Mouse (Mus musculus): ENCODE measurements at regions not wholly inside any gene's neighbourhood (a gene's known extent, or its start where the extent isn't known, plus 50 kb on each side); places are given as distances from the start of the nearest gene placed in this dataset.

DNA sequence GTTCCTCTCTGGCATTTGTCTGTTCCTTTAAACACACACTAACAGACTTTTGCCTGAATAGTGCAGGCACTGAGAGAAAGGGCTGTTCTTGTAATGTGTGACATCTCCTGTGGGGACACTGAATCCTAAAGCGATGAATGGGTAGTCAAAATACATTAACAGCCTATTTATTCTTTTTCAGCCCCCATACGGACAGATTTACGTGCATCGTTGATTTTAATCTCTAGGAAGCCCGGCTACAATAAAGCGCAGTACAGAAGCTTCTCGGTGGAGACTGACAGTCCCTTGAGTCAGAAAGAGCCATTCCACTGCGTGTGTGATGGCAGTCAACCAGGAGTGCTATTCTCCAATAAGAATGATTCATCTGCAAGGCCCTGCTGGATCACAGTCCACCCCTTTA, 598.2 kb downstream of the Trib2 start:
- Histone ChIP-seq H3K27me3 (ENCODE audit: control insufficient read depth, insufficient read depth, insufficient read length) (no peaks in the 10 kb centered on the region), H3ac (ENCODE audit: control insufficient read depth, insufficient read length) (no peak overlapping the region), H3K4me3 (no peak overlapping the region), H3K79me2 (ENCODE audit: control insufficient read depth, insufficient read depth) (no peaks in the 10 kb centered on the region), H3K36me3 (ENCODE audit: control insufficient read depth, insufficient read depth) (no peaks in the 10 kb centered on the region), H3K4me2 (ENCODE audit: low read depth) (no peak overlapping the region)
- TF ChIP-seq REST (IDR thresholded peaks at IDR 0.05; ENCODE audit: insufficient read depth, insufficient read length) = no peak
- TF ChIP-seq TCF12 (IDR thresholded peaks at IDR 0.05; ENCODE audit: insufficient read depth, poor library complexity, severe bottlenecking) = no peak
- TF ChIP-seq USF1 (IDR thresholded peaks at IDR 0.05; ENCODE audit: low read depth) = no peak
- no peak for TF ChIP-seq POLR2AphosphoS2 (IDR thresholded peaks at IDR 0.05; ENCODE audit: insufficient read length, low read depth)
- TF ChIP-seq CEBPB (IDR thresholded peaks at IDR 0.05; ENCODE audit: insufficient read depth, poor library complexity, severe bottlenecking) = no peak
- no peak for TF ChIP-seq E2F4 (IDR thresholded peaks at IDR 0.05; ENCODE audit: insufficient read depth)
- TF ChIP-seq SRF (IDR thresholded peaks at IDR 0.05; ENCODE audit: control insufficient read depth, insufficient read length, low read depth) = no peak
- no peak for TF ChIP-seq POLR2A (IDR thresholded peaks at IDR 0.05; ENCODE audit: insufficient read length, low read depth)
- TF ChIP-seq MYOG (IDR thresholded peaks at IDR 0.05; ENCODE audit: control insufficient read depth in 1 of 3, insufficient read depth in 1 of 3, insufficient read length in 2 of 3, low read depth in 2 of 3) = no peak
- TF ChIP-seq MYOD1 (IDR thresholded peaks at IDR 0.05; ENCODE audit: control insufficient read depth in 1 of 3, insufficient read length in 2 of 3, low read depth in 2 of 3) = no peak
- no peak for TF ChIP-seq MAX (IDR thresholded peaks at IDR 0.05; ENCODE audit: low read depth)
- TF ChIP-seq TCF3 (IDR thresholded peaks at IDR 0.05; ENCODE audit: insufficient read length, low read depth) = no peak

DNA sequence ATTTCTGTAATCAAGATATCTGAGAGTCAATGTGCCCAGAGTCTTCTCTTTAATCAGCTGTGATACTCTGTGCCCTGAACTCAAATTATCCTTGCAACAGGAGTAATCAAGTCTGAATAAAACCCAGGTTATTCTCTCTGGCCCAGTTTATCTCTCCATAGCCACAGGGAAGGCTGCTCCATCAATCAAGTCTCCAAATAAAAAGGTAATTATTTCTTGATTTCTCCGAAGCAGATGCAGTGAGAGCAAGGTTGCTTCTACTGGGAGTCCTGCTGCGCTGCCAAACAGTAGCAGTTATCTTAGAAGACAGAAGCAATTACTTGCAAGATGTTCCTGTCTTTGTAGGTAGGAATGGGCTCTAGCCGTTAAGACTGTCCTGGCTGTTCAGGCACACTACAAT, 600.5 kb downstream of the Trib2 start:
- H3K4me2 ChIP-seq (ENCODE audit: low read depth) = no peak overlapping the region
- H3K36me3 ChIP-seq (ENCODE audit: control insufficient read depth, insufficient read depth) = no peaks in the 10 kb centered on the region
- H3K4me3 ChIP-seq = no peak overlapping the region
- H3K27me3 ChIP-seq (ENCODE audit: control insufficient read depth, insufficient read depth, insufficient read length) = no peaks in the 10 kb centered on the region
- H3K79me2 ChIP-seq (ENCODE audit: control insufficient read depth, insufficient read depth) = no peaks in the 10 kb centered on the region
- TF ChIP-seq MYOD1 (IDR thresholded peaks at IDR 0.05; ENCODE audit: control insufficient read depth in 1 of 3, insufficient read length in 2 of 3, low read depth in 2 of 3) = no peak
- no peak for TF ChIP-seq MAX (IDR thresholded peaks at IDR 0.05; ENCODE audit: low read depth)
- no peak for TF ChIP-seq USF1 (IDR thresholded peaks at IDR 0.05; ENCODE audit: low read depth)
- no peak for TF ChIP-seq TCF3 (IDR thresholded peaks at IDR 0.05; ENCODE audit: insufficient read length, low read depth)
- TF ChIP-seq POLR2AphosphoS2 (IDR thresholded peaks at IDR 0.05; ENCODE audit: insufficient read length, low read depth) = no peak
- TF ChIP-seq POLR2A (IDR thresholded peaks at IDR 0.05; ENCODE audit: insufficient read length, low read depth) = no peak
- TF ChIP-seq SRF (IDR thresholded peaks at IDR 0.05; ENCODE audit: control insufficient read depth, insufficient read length, low read depth) = no peak
- TF ChIP-seq TCF12 (IDR thresholded peaks at IDR 0.05; ENCODE audit: insufficient read depth, poor library complexity, severe bottlenecking) = no peak
- TF ChIP-seq E2F4 (IDR thresholded peaks at IDR 0.05; ENCODE audit: insufficient read depth) = no peak
- no peak for TF ChIP-seq MYOG (IDR thresholded peaks at IDR 0.05; ENCODE audit: control insufficient read depth in 1 of 3, insufficient read depth in 1 of 3, insufficient read length in 2 of 3, low read depth in 2 of 3)
- no peak for TF ChIP-seq REST (IDR thresholded peaks at IDR 0.05; ENCODE audit: insufficient read depth, insufficient read length)
- no peak for TF ChIP-seq CEBPB (IDR thresholded peaks at IDR 0.05; ENCODE audit: insufficient read depth, poor library complexity, severe bottlenecking)
- no peak overlapping the region for H3ac ChIP-seq (ENCODE audit: control insufficient read depth, insufficient read length)

DNA sequence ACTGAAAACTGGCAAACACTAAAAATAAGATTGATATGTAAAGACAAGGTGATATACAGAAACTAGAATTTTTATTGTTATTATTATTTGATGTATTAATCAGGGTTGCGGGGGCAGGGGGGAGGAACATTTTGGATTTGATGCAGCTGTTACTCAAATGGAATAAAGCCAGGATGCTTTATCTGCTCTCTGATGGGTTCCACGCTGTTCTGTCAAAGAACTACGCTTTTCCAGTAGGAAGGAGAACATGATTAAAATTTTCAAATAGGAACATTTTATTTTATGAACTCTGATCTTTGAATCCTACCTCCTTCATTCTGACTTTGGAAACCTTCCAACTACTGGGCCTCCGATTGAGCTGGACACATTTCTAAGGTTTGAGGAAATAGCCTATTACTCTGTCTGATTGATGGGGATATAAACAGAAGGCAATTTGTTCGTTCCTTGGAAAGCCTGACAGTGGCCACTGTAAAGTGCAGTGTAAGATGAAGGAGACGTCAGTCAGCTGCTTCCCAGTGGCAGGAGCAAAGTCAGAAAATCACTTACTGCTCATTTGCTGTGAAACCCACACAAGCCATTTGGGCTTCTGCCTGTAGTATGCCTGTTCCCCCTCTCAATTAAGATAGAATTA, 642.2 kb downstream of the Trib2 start:
- H3K4me2 ChIP-seq (ENCODE audit: low read depth) = no peak overlapping the region
- H3ac ChIP-seq (ENCODE audit: control insufficient read depth, insufficient read length) = no peak overlapping the region
- no peaks in the 10 kb centered on the region for H3K27me3 ChIP-seq (ENCODE audit: control insufficient read depth, insufficient read depth, insufficient read length)
- no peak overlapping the region for H3K4me3 ChIP-seq
- no peak for TF ChIP-seq MAX (IDR thresholded peaks at IDR 0.05; ENCODE audit: low read depth)
- no peak for TF ChIP-seq SRF (IDR thresholded peaks at IDR 0.05; ENCODE audit: control insufficient read depth, insufficient read length, low read depth)
- no peak for TF ChIP-seq CEBPB (IDR thresholded peaks at IDR 0.05; ENCODE audit: insufficient read depth, poor library complexity, severe bottlenecking)
- TF ChIP-seq TCF3 (IDR thresholded peaks at IDR 0.05; ENCODE audit: insufficient read length, low read depth) = no peak
- TF ChIP-seq E2F4 (IDR thresholded peaks at IDR 0.05; ENCODE audit: insufficient read depth) = no peak
- TF ChIP-seq TCF12 (IDR thresholded peaks at IDR 0.05; ENCODE audit: insufficient read depth, poor library complexity, severe bottlenecking) = no peak
- TF ChIP-seq MYOD1 (IDR thresholded peaks at IDR 0.05; ENCODE audit: control insufficient read depth in 1 of 3, insufficient read length in 2 of 3, low read depth in 2 of 3) = no peak
- TF ChIP-seq POLR2AphosphoS2 (IDR thresholded peaks at IDR 0.05; ENCODE audit: insufficient read length, low read depth) = no peak
- no peak for TF ChIP-seq POLR2A (IDR thresholded peaks at IDR 0.05; ENCODE audit: insufficient read length, low read depth)
- H3K79me2 ChIP-seq (ENCODE audit: control insufficient read depth, insufficient read depth) = no peaks in the 10 kb centered on the region
- no peaks in the 10 kb centered on the region for H3K36me3 ChIP-seq (ENCODE audit: control insufficient read depth, insufficient read depth)

DNA sequence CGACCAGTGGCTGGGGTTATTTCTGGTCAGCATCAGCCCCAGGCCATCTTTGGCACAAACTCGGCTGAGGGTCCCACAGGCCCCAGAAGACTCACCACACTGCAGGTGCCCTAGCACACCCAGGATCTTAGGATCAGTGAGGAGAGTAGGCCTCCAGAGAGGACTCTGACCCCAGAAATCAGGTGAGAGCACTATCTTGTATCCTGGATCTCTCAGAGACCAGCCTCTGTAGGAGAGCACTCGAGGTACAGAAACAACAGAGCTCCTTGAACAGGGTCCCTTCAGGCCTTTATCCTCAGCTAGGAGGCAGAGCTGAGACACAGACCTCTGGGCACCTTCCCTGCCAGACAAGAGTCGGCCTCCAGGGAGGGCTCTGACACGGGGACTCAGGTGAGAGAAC, 654.1 kb downstream of the Trib2 start:
- H3K27me3 ChIP-seq (ENCODE audit: control insufficient read depth, insufficient read depth, insufficient read length) = no peaks in the 10 kb centered on the region
- no peak overlapping the region for H3K4me3 ChIP-seq
- no peak overlapping the region for H3ac ChIP-seq (ENCODE audit: control insufficient read depth, insufficient read length)
- no peaks in the 10 kb centered on the region for H3K36me3 ChIP-seq (ENCODE audit: control insufficient read depth, insufficient read depth)
- H3K4me2 ChIP-seq (ENCODE audit: low read depth) = no peak overlapping the region
- TF ChIP-seq MAX (IDR thresholded peaks at IDR 0.05; ENCODE audit: low read depth) = no peak
- no peak for TF ChIP-seq POLR2A (IDR thresholded peaks at IDR 0.05; ENCODE audit: insufficient read length, low read depth)
- TF ChIP-seq SRF (IDR thresholded peaks at IDR 0.05; ENCODE audit: control insufficient read depth, insufficient read length, low read depth) = no peak
- no peaks in the 10 kb centered on the region for H3K79me2 ChIP-seq (ENCODE audit: control insufficient read depth, insufficient read depth)

DNA sequence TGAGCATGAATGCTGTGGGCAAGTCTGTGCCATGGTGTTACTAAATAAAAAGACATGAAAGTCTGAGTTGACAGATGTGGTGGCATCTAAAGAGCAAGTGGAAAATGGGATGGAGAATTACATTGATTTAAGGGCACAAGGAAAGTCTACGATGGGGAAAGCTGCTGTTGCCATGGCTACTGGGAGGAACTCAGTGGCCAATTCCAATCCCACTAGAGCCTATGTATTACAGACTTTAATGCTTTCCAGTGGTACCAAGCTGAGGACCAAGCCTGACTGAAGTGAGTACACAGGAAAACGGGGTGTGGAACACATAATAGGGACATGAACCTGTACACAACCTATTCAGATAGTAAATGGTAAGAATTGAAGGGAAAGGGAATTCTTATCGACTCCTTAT, 654.9 kb downstream of the Trib2 start:
- no peak overlapping the region for H3ac ChIP-seq (ENCODE audit: control insufficient read depth, insufficient read length)
- H3K27me3 ChIP-seq (ENCODE audit: control insufficient read depth, insufficient read depth, insufficient read length) = no peaks in the 10 kb centered on the region
- no peak overlapping the region for H3K4me3 ChIP-seq
- H3K79me2 ChIP-seq (ENCODE audit: control insufficient read depth, insufficient read depth) = no peaks in the 10 kb centered on the region
- H3K36me3 ChIP-seq (ENCODE audit: control insufficient read depth, insufficient read depth) = no peaks in the 10 kb centered on the region
- TF ChIP-seq CEBPB (IDR thresholded peaks at IDR 0.05; ENCODE audit: insufficient read depth, poor library complexity, severe bottlenecking) = no peak
- TF ChIP-seq USF1 (IDR thresholded peaks at IDR 0.05; ENCODE audit: low read depth) = no peak
- no peak for TF ChIP-seq SRF (IDR thresholded peaks at IDR 0.05; ENCODE audit: control insufficient read depth, insufficient read length, low read depth)
- no peak for TF ChIP-seq MYOG (IDR thresholded peaks at IDR 0.05; ENCODE audit: control insufficient read depth in 1 of 3, insufficient read depth in 1 of 3, insufficient read length in 2 of 3, low read depth in 2 of 3)
- no peak for TF ChIP-seq POLR2AphosphoS2 (IDR thresholded peaks at IDR 0.05; ENCODE audit: insufficient read length, low read depth)
- no peak for TF ChIP-seq POLR2A (IDR thresholded peaks at IDR 0.05; ENCODE audit: insufficient read length, low read depth)
- TF ChIP-seq MYOD1 (IDR thresholded peaks at IDR 0.05; ENCODE audit: control insufficient read depth in 1 of 3, insufficient read length in 2 of 3, low read depth in 2 of 3) = no peak
- TF ChIP-seq TCF3 (IDR thresholded peaks at IDR 0.05; ENCODE audit: insufficient read length, low read depth) = no peak
- no peak for TF ChIP-seq TCF12 (IDR thresholded peaks at IDR 0.05; ENCODE audit: insufficient read depth, poor library complexity, severe bottlenecking)
- TF ChIP-seq REST (IDR thresholded peaks at IDR 0.05; ENCODE audit: insufficient read depth, insufficient read length) = no peak
- no peak for TF ChIP-seq MAX (IDR thresholded peaks at IDR 0.05; ENCODE audit: low read depth)
- no peak for TF ChIP-seq E2F4 (IDR thresholded peaks at IDR 0.05; ENCODE audit: insufficient read depth)
- no peak overlapping the region for H3K4me2 ChIP-seq (ENCODE audit: low read depth)
